Mouse (Mus musculus): ENCODE results near the gene Abhd6. TPM values are rescaled to one million over a fixed set of nuclear protein-coding genes. Genes with fewer than 3 reads are reported as not detected.

The Abhd6 gene
- polyA plus RNA-seq, 1 experiment from 2014 or later = 14.0 TPM

- H3K9me3 ChIP-seq = no peaks in the 10 kb centered on the region
- H3K27ac ChIP-seq = no peak overlapping the region
- H3K36me3 ChIP-seq = peaks cover 11% of the 10 kb centered on the region; the same call in 1 of the 2 replicates
- peaks cover 11% of the 10 kb centered on the region for H3K4me1 ChIP-seq (replicated peaks)
- H3K4me3 ChIP-seq (replicated peaks) = no peak overlapping the region
- no peaks in the 10 kb centered on the region for H3K27me3 ChIP-seq (replicated peaks)
- no peak overlapping the region for H3K4me2 ChIP-seq (replicated peaks)
- WGBS = 83% methylated on average over 2 of the region's 2 CpGs
- no peak overlapping the region for H3K9ac ChIP-seq
- no peak for ATAC-seq
These were observed 89.9 kb downstream of the Abhd6 start for GRCm38 (mm10) chr14:8092573-8092972.

- ATAC-seq = 0 out of 2 replicates have a peak, but pooled peaks have one; percentile 18
- Histone ChIP-seq H3K36me3 (peaks cover 7% of the 10 kb centered on the region; the same call in 1 of the 2 replicates), H3K9me3 (no peaks in the 10 kb centered on the region), H3K27me3 (replicated peaks) (no peaks in the 10 kb centered on the region), H3K27ac (no peak overlapping the region), H3K9ac (no peak overlapping the region), H3K4me2 (replicated peaks) (no peak overlapping the region), H3K4me1 (replicated peaks) (peaks cover 13% of the 10 kb centered on the region), H3K4me3 (replicated peaks) (no peak overlapping the region)
- WGBS = 59% methylated on average over 5 of the region's 5 CpGs
These were observed 90.7 kb downstream of the Abhd6 start for GRCm38 (mm10) chr14:8093427-8093826.

GRCm38 (mm10) chr14:8094931-8095561 is 92.3 kb downstream of the Abhd6 start:
- Histone ChIP-seq H3K9me3 (no peaks in the 10 kb centered on the region), H3K27me3 (replicated peaks) (no peaks in the 10 kb centered on the region), H3K4me2 (replicated peaks) (peak overlapping the region; percentile 31; the same call in 1 of the 2 replicates), H3K36me3 (peaks cover 4% of the 10 kb centered on the region; the same call in 1 of the 2 replicates), H3K4me1 (replicated peaks) (peaks cover 21% of the 10 kb centered on the region), H3K9ac (no peak overlapping the region), H3K27ac (peak overlapping the region; percentile 65), H3K4me3 (replicated peaks) (no peak overlapping the region)
- no peak for ATAC-seq
- WGBS = 23% methylated on average over 3 of the region's 3 CpGs

GRCm38 (mm10) chr14:8095562-8095950 is 92.9 kb downstream of the Abhd6 start:
- H3K9me3 ChIP-seq = no peaks in the 10 kb centered on the region
- H3K4me3 ChIP-seq (replicated peaks) = no peak overlapping the region
- ATAC-seq = no peak
- peaks cover 21% of the 10 kb centered on the region for H3K4me1 ChIP-seq (replicated peaks)
- WGBS = 44% methylated on average over 7 of the region's 7 CpGs
- peak overlapping the region; percentile 31 for H3K4me2 ChIP-seq (replicated peaks)
- peak overlapping the region; percentile 65 for H3K27ac ChIP-seq
- no peaks in the 10 kb centered on the region for H3K27me3 ChIP-seq (replicated peaks)
- H3K9ac ChIP-seq = no peak overlapping the region
- no peaks in the 10 kb centered on the region for H3K36me3 ChIP-seq

- H3K9me3 ChIP-seq = no peaks in the 10 kb centered on the region
- peaks cover 21% of the 10 kb centered on the region for H3K4me1 ChIP-seq (replicated peaks)
- H3K9ac ChIP-seq = peak within 1 kb of the TSS; percentile 73
- WGBS = under 1% methylated on average over 80 of the region's 89 CpGs
- H3K4me2 ChIP-seq (replicated peaks) = peak within 1 kb of the TSS; percentile 76
- H3K36me3 ChIP-seq = no peaks in the 10 kb centered on the region
- H3K4me3 ChIP-seq (replicated peaks) = peak within 1 kb of the TSS; percentile 88
- no peaks in the 10 kb centered on the region for H3K27me3 ChIP-seq (replicated peaks)
- peak within 1 kb of the TSS; percentile 48 for H3K27ac ChIP-seq
- ATAC-seq = peak; percentile 95
These were observed 95.4 kb downstream of the Abhd6 start, which contains the start of gene Pxk for GRCm38 (mm10) chr14:8097978-8098686. Gene Pxk, plus strand, starts transcription at chr14:8098211.

- Histone ChIP-seq H3K4me2 (replicated peaks) (peak overlapping the region; percentile 76), H3K27ac (peak overlapping the region; percentile 48), H3K4me1 (replicated peaks) (peaks cover 17% of the 10 kb centered on the region), H3K4me3 (replicated peaks) (peak overlapping the region; percentile 88), H3K9ac (peak overlapping the region; percentile 73), H3K27me3 (replicated peaks) (no peaks in the 10 kb centered on the region), H3K9me3 (no peaks in the 10 kb centered on the region), H3K36me3 (no peaks in the 10 kb centered on the region)
- WGBS = 2% methylated on average over 5 of the region's 5 CpGs
- peak; percentile 2; the same call in 1 of the 2 replicates for ATAC-seq
These were observed 95.9 kb downstream of the Abhd6 start for GRCm38 (mm10) chr14:8098687-8098995.

- 44% methylated on average over 10 of the region's 10 CpGs for WGBS
- peak overlapping the region; percentile 76 for H3K4me2 ChIP-seq (replicated peaks)
- H3K9ac ChIP-seq = no peak overlapping the region
- H3K4me3 ChIP-seq (replicated peaks) = no peak overlapping the region
- no peaks in the 10 kb centered on the region for H3K27me3 ChIP-seq (replicated peaks)
- H3K4me1 ChIP-seq (replicated peaks) = peaks cover 16% of the 10 kb centered on the region; the same call in 1 of the 2 replicates
- no peak for ATAC-seq
- no peaks in the 10 kb centered on the region for H3K36me3 ChIP-seq
- no peaks in the 10 kb centered on the region for H3K9me3 ChIP-seq
- H3K27ac ChIP-seq = no peak overlapping the region
These were observed 96.9 kb downstream of the Abhd6 start for GRCm38 (mm10) chr14:8099561-8100021.

GRCm38 (mm10) chr14:8101886-8102285 is 99.2 kb downstream of the Abhd6 start:
- ATAC-seq = no peak
- WGBS = 90% methylated on average over 8 of the region's 8 CpGs
- no peak overlapping the region for H3K27ac ChIP-seq

GRCm38 (mm10) chr14:8102676-8103075 is 100.0 kb downstream of the Abhd6 start:
- ATAC-seq = no peak
- no peak overlapping the region for H3K27ac ChIP-seq

More at GRCm38 (mm10) chr14:8101886-8102285, 99.2 kb downstream of the Abhd6 start:
- Histone ChIP-seq H3K36me3 (no peaks in the 10 kb centered on the region), H3K9me3 (no peaks in the 10 kb centered on the region), H3K9ac (no peak overlapping the region), H3K4me3 (replicated peaks) (no peak overlapping the region), H3K4me1 (replicated peaks) (peaks cover 10% of the 10 kb centered on the region; the same call in 1 of the 2 replicates), H3K4me2 (replicated peaks) (no peak overlapping the region), H3K27me3 (replicated peaks) (no peaks in the 10 kb centered on the region)

More at GRCm38 (mm10) chr14:8102676-8103075, 100.0 kb downstream of the Abhd6 start:
- Histone ChIP-seq H3K9me3 (no peaks in the 10 kb centered on the region), H3K27me3 (replicated peaks) (no peaks in the 10 kb centered on the region), H3K36me3 (no peaks in the 10 kb centered on the region), H3K4me1 (replicated peaks) (peaks cover 9% of the 10 kb centered on the region; the same call in 1 of the 2 replicates), H3K4me2 (replicated peaks) (no peak overlapping the region), H3K4me3 (replicated peaks) (no peak overlapping the region), H3K9ac (no peak overlapping the region)
- WGBS = 69% methylated on average over 12 of the region's 12 CpGs

Other genes with a start within 250 kb of the Abhd6 start
- gene Gm26661, start 211.3 kb upstream of the Abhd6 start, polyA plus RNA-seq (2015; fragmentation: Nextera tagmentation; extraction: Ambion mirVana) = not detected in 2 replicates
- 17.4 and 18.4 TPM in 2 replicates for gene Flnb, start 184.9 kb upstream of the Abhd6 start, polyA plus RNA-seq (2015; fragmentation: Nextera tagmentation; extraction: Ambion mirVana)
- not detected in 2 replicates for gene Gm45521, start 45.6 kb upstream of the Abhd6 start, polyA plus RNA-seq (2015; fragmentation: Nextera tagmentation; extraction: Ambion mirVana)
- gene Dnase1l3, start 8.3 kb upstream of the Abhd6 start, polyA plus RNA-seq (2015; fragmentation: Nextera tagmentation; extraction: Ambion mirVana) = 1.1 and 1.2 TPM in 2 replicates
- 52.1 and 53.7 TPM in 2 replicates for gene Rpp14, start 77.5 kb downstream of the Abhd6 start, polyA plus RNA-seq (2015; fragmentation: Nextera tagmentation; extraction: Ambion mirVana)
- 35.2 and 36.3 TPM in 2 replicates for gene Pxk, start 95.3 kb downstream of the Abhd6 start, polyA plus RNA-seq (2015; fragmentation: Nextera tagmentation; extraction: Ambion mirVana)
- gene Pdhb, start 170.1 kb downstream of the Abhd6 start, polyA plus RNA-seq (2015; fragmentation: Nextera tagmentation; extraction: Ambion mirVana) = 197 and 198 TPM in 2 replicates
- 11.2 and 12.4 TPM in 2 replicates for gene Kctd6, start 211.2 kb downstream of the Abhd6 start, polyA plus RNA-seq (2015; fragmentation: Nextera tagmentation; extraction: Ambion mirVana)

All from intestine, embryonic 15.5 days (tissue).